Comparison of ENCODE assay signal across 8 mouse cellular contexts in the genomic region with DNA sequence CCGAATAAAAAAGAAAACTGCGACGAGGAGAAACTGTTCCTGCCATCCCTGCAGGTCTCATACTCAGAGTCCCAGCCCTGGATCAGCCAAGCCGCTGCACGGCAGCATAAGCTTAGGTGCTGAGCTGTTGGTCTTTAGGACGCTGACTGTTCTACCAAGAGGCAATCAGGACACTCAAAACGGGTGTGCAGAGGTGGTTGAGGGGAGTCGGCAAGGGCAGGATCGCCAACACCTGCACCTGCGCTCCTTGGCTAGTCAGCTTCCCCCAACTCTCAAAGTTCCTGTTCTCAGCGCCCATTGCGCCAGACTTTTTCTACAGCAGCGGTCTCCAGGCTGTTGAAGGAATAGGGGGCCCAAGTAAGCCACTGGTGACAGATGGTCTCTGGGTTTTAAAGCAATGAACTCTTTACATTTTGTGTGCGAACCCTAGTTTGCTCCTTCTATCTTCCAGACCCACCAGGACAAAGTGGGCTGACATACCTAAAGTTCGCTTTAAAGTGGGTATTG.
DNase-seq lines count a peak whose midpoint lies in the region; ATAC-seq lines count a peak whose summit lies in the region.

No protein-coding gene starts in this region.

- H3K4me2 ChIP-seq in neural tube, embryonic 11.5 days (ENCODE audit: low read depth): peak overlapping the region; percentile 91; the same call in 1 of the 2 replicates

- ATAC-seq in neural tube, embryonic 11.5 days (ENCODE audit: insufficient read depth, low FRiP score, low TSS enrichment): no peak
- ATAC-seq in monocyte, adult 5-6 weeks (replicated peaks; ENCODE audit: insufficient number of reproducible peaks, low FRiP score, low TSS enrichment, poor library complexity, severe bottlenecking): no peak

- peak; percentile 34 for DNase-seq in neural tube, embryonic 11.5 days (ENCODE audit: low spot score)
- DNase-seq in neural tube, embryonic 10.5 days (ENCODE audit: extremely low spot score, low spot score): no peak
- peak; percentile 50 for DNase-seq in hindbrain, embryonic 10.5 days (ENCODE audit: low spot score)
- peak; percentile 51 for DNase-seq in midbrain, embryonic 10.5 days (ENCODE audit: low spot score)
- DNase-seq in spleen, postnatal 10 days (ENCODE audit: low spot score in 2 of 2): no peak
- DNase-seq in cerebellum, adult 8-10 months: no peak
- no peak for DNase-seq in spleen, postnatal 36 days (ENCODE audit: low spot score in 2 of 2)

- H3K4me3 ChIP-seq in neural tube, embryonic 11.5 days (ENCODE audit: low read depth, low read length): peak overlapping the region; percentile 74
- peak overlapping the region; percentile 83 for H3K4me3 ChIP-seq in hindbrain, embryonic 10.5 days
- peak overlapping the region; percentile 83 for H3K4me3 ChIP-seq in midbrain, embryonic 10.5 days

- peaks cover 36% of the 10 kb centered on the region for H3K27me3 ChIP-seq in neural tube, embryonic 11.5 days (ENCODE audit: control insufficient read depth, insufficient read depth, low read length)
- H3K27me3 ChIP-seq in hindbrain, embryonic 10.5 days (ENCODE audit: insufficient read depth, poor library complexity, severe bottlenecking): peaks cover 85% of the 10 kb centered on the region
- peaks cover 90% of the 10 kb centered on the region for H3K27me3 ChIP-seq in midbrain, embryonic 10.5 days (ENCODE audit: low read depth, poor library complexity, severe bottlenecking)

- WGBS in neural tube, embryonic 11.5 days: 2% methylated on average over 15 of the region's 15 CpGs
- 2% methylated on average over 15 of the region's 15 CpGs for WGBS in hindbrain, embryonic 10.5 days
- under 1% methylated on average over 15 of the region's 15 CpGs for WGBS in midbrain, embryonic 10.5 days

- no peaks in the 10 kb centered on the region for H3K9me3 ChIP-seq in neural tube, embryonic 11.5 days (ENCODE audit: control insufficient read depth, low read length)
- H3K9me3 ChIP-seq in hindbrain, embryonic 10.5 days: no peaks in the 10 kb centered on the region
- H3K9me3 ChIP-seq in midbrain, embryonic 10.5 days (replicated peaks): no peaks in the 10 kb centered on the region

- no peak overlapping the region for H3K9ac ChIP-seq in neural tube, embryonic 11.5 days (ENCODE audit: low read length)

- peaks cover 5% of the 10 kb centered on the region for H3K4me1 ChIP-seq in neural tube, embryonic 11.5 days (ENCODE audit: control insufficient read depth, insufficient read depth, low read length)
- H3K4me1 ChIP-seq in hindbrain, embryonic 10.5 days (replicated peaks): peaks cover 52% of the 10 kb centered on the region
- H3K4me1 ChIP-seq in midbrain, embryonic 10.5 days: peaks cover 46% of the 10 kb centered on the region

- no peaks in the 10 kb centered on the region for H3K36me3 ChIP-seq in neural tube, embryonic 11.5 days (ENCODE audit: control insufficient read depth, insufficient read depth, low read length)
- H3K36me3 ChIP-seq in hindbrain, embryonic 10.5 days: no peaks in the 10 kb centered on the region
- H3K36me3 ChIP-seq in midbrain, embryonic 10.5 days: no peaks in the 10 kb centered on the region

- H3K27ac ChIP-seq in neural tube, embryonic 11.5 days (ENCODE audit: low read depth, low read length): no peak overlapping the region
- no peak overlapping the region; the same call in 1 of the 2 replicates for H3K27ac ChIP-seq in hindbrain, embryonic 10.5 days
- H3K27ac ChIP-seq in midbrain, embryonic 10.5 days (replicated peaks): no peak overlapping the region

Comparison
In these comparisons a context has a peak if more than half of its experiments do, and no peak if none do; other contexts are left out.
1. DNase-seq: peak in neural tube, embryonic 11.5 days (single experiment), hindbrain, embryonic 10.5 days (single experiment) and midbrain, embryonic 10.5 days (single experiment); none in neural tube, embryonic 10.5 days (single experiment), spleen, postnatal 10 days (0 of 2), cerebellum, adult 8-10 months (single experiment) and spleen, postnatal 36 days (0 of 2).
2. Peak in every context shown above with its lines, with median percentiles within 50 percentile points of each other: H3K4me3 ChIP-seq.